Mouse (Mus musculus) liver, postnatal 0 days (tissue): ENCODE results near the gene Zfp72.

Experiments used
- CTCF ChIP-seq: sonication (generic); IDR thresholded peaks from 2 replicates; pipeline ENCODE4 v1.5.1; 2016; ENCODE audit warnings: antibody characterized with exemption, low read depth
- EP300 ChIP-seq: IDR thresholded peaks from 2 replicates; pipeline ENCODE4 v1.6.1; 2016; ENCODE audit warnings: antibody characterized with exemption, low read depth, mild to moderate bottlenecking

DNA sequence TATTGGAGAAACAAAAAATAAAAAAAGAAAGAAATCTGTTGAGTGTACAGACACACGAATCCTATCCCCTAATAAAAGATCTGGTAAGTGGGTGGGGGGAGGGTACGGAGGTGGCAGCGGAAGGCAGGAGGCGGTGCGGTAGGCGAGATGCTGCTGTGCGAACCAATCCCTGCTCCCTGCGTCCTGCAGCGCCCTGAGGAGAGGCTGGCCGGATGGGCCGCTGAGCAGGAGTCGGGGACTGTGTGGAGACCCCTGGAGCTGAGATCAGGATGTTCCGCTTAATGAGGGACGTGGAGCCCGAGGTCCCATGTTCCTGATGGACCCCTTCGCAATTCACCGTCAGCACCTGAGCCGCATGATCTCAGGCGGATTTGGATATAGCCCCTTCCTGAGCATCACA is 49.3 kb upstream of the Zfp72 start:
- no peak for TF ChIP-seq CTCF
- no peak for TF ChIP-seq EP300
